Mouse (Mus musculus) kidney, postnatal 0 days (tissue): ENCODE results near the gene Emilin2. TPM values are rescaled to one million over a fixed set of nuclear protein-coding genes. Genes with fewer than 3 reads are reported as not detected.

ENCODE experiments used
- ATAC-seq: fragments of 200-750 bp; cut with Nextera tagmentation; replicated peaks from 2 replicates; pipeline ENCODE4 v1.8.0; 2017; ENCODE audit warnings: low read depth, moderate number of reproducible peaks, moderate TSS enrichment, moderate library complexity; ENCODE audit not compliant: low FRiP score
- DNase-seq: peaks from one replicate; pipeline ENCODE4 v3.0.0-alpha.2; 2016; ENCODE audit warnings: low spot score
- H3K27ac ChIP-seq: fragments of 300-500 bp; sonication (generic); 2 replicates; pipeline ENCODE4 v1.5.1; 2014; ENCODE audit warnings: mild to moderate bottlenecking
- H3K27me3 ChIP-seq: fragments of 300-500 bp; sonication (generic); 2 replicates; pipeline ENCODE4 v1.6.1; 2014; ENCODE audit warnings: low read length, mixed read lengths; ENCODE audit not compliant: insufficient read depth
- H3K36me3 ChIP-seq: fragments of 300-500 bp; sonication (generic); 2 replicates; pipeline ENCODE4 v1.6.1; 2014; ENCODE audit warnings: low read length, mixed read lengths; ENCODE audit not compliant: insufficient read depth
- H3K4me1 ChIP-seq: fragments of 300-500 bp; sonication (generic); replicated peaks from 2 replicates; pipeline ENCODE4 v1.6.1; 2014; ENCODE audit warnings: antibody characterized with exemption, low read length, mixed read lengths; ENCODE audit not compliant: insufficient read depth
- H3K4me2 ChIP-seq: fragments of 300-500 bp; sonication (generic); 2 replicates; pipeline ENCODE4 v1.6.1; 2014; ENCODE audit warnings: mild to moderate bottlenecking, low read length, moderate library complexity, mixed read lengths
- H3K4me3 ChIP-seq: fragments of 300-500 bp; sonication (generic); replicated peaks from 2 replicates; pipeline ENCODE4 v1.5.1; 2014; ENCODE audit warnings: low read depth, low read length
- H3K9ac ChIP-seq: fragments of 300-500 bp; sonication (generic); 2 replicates; pipeline ENCODE4 v1.6.1; 2014; ENCODE audit warnings: low read depth, low read length
- H3K9me3 ChIP-seq: fragments of 300-500 bp; sonication (generic); replicated peaks from 2 replicates; pipeline ENCODE4 v1.6.1; 2016; ENCODE audit warnings: low read length, inconsistent platforms, mixed read lengths
- CTCF ChIP-seq: IDR thresholded peaks from 2 replicates; pipeline ENCODE4 v1.5.1; 2016; ENCODE audit warnings: antibody characterized with exemption, low read depth, mild to moderate bottlenecking, moderate library complexity
- WGBS: fragments of 180-500 bp; shearing (Covaris S2); extraction: QIAGEN DNeasy Blood & Tissue Kit; methylation state at CpG from one replicate; pipeline ENCODE4 v1.1.7; 2014; 5-methylcytosine and 5-hydroxymethylcytosine counted together
- polyA plus RNA-seq: library from polyadenylated mRNA; unstranded; fragments of >200 nt; fragmentation: Nextera tagmentation; extraction: Ambion mirVana; gene quantifications from 2 replicates; pipeline ENCODE4 v1.2.1, GENCODE M21; 2015

Emilin2 gene
- polyA plus RNA-seq, 1 experiment from 2014 or later = 2.4 TPM

DNA sequence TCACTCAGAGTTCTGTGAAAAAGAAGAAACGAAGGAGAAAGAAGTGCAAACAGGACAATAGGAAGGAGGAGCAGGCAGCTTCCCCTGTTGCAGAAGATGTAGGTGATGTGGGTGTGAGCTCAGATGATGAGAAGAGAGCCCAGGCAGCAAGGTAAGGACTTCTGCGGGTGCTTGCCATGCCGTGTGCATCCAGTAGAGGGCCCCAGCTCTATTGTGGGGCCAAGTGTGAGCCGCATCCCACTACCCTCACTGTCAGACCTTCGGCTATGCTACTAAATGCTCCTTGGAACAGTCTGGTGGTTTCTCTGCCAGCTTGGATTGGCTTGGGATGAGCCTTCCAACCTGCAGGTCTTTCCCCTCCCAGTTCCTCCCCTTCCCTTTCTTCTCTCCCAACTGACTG, 86.7 kb downstream of the Emilin2 start:
- DNase-seq (no peak), ATAC-seq (no peak)
- no peaks in the 10 kb centered on the region for H3K27me3 ChIP-seq
- WGBS = 40% methylated on average over 5 of the region's 5 CpGs
- H3K4me2 ChIP-seq = no peak overlapping the region
- no peak overlapping the region for H3K4me3 ChIP-seq
- no peak overlapping the region for H3K9ac ChIP-seq
- H3K27ac ChIP-seq = no peak overlapping the region
- peaks cover 16% of the 10 kb centered on the region for H3K36me3 ChIP-seq
- TF ChIP-seq CTCF = peak; percentile 62
- H3K4me1 ChIP-seq = no peaks in the 10 kb centered on the region
- H3K9me3 ChIP-seq = no peaks in the 10 kb centered on the region

DNA sequence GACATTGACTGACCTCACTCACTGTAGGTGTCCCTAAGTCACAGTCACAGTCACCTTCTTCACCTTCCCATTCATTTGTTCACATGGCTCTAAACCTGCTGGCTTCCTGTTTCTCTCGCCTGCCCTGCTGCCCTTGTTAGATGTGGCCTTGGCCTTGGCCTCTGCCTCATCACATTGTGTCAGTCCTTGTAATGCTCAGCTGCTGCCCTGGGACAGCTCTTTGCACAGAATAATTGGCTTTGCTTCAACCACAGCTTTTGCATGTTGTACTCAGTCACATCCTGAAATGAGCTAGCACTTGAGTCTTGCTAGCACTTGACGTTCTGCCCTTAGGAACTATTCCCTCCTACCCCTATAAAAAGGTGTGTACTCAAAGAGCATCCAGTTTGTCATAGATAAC, 87.3 kb downstream of the Emilin2 start:
- Histone ChIP-seq H3K9me3 (no peaks in the 10 kb centered on the region), H3K4me3 (no peak overlapping the region), H3K4me2 (no peak overlapping the region), H3K4me1 (no peaks in the 10 kb centered on the region), H3K27me3 (no peaks in the 10 kb centered on the region), H3K36me3 (peaks cover 16% of the 10 kb centered on the region), H3K9ac (no peak overlapping the region), H3K27ac (no peak overlapping the region)
- ATAC-seq = no peak
- no peak for DNase-seq
- no peak for TF ChIP-seq CTCF
- WGBS = 51% methylated on average over 2 of the region's 2 CpGs

DNA sequence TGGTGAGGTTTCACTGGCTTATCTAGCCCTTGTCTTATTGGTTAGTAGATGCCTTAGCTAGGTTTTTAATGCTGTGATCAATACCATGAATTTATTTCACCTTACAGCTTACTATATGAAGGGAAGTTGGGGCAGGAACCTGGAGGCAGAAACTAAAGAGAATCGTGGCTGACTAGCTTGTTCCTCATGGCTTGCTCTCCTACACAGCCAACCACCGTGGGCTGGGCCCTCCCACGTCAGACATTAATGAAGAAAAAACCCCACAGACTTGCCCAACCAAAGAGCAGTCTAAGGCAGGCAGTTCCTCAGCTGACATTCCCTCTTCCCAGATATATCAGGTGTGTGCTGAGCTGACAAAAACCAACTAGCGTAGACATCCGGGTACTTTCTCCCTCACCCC, 88.1 kb downstream of the Emilin2 start:
- H3K36me3 ChIP-seq = peaks cover 16% of the 10 kb centered on the region
- 46% methylated on average over 5 of the region's 5 CpGs for WGBS
- TF ChIP-seq CTCF = no peak

DNA sequence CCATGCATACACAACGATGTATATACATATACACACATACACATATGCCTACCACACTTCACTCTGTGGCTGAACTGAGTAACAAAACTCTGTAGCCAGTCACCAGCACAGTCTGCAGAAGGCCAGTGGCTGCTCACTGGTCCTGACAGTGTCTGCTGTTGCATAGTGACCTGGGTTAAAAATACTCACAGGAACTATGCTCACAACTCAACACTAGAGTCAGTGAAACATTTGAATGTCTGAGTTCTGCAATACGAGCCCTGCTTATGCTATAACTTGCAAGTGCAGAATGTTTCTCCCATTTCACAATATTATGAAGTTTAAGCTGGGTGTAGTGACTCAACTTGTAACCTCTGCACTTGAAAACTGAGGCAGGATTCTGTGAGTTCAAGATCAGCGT, 90.4 kb downstream of the Emilin2 start:
- no peak for TF ChIP-seq CTCF
- Histone ChIP-seq H3K27ac (no peak overlapping the region), H3K4me3 (no peak overlapping the region), H3K27me3 (no peaks in the 10 kb centered on the region), H3K36me3 (peaks cover 16% of the 10 kb centered on the region), H3K9ac (no peak overlapping the region), H3K9me3 (no peaks in the 10 kb centered on the region), H3K4me2 (no peak overlapping the region), H3K4me1 (no peaks in the 10 kb centered on the region)
- DNase-seq = no peak
- ATAC-seq = no peak
- WGBS = 85% methylated on average over 3 of the region's 3 CpGs

More for the DNA sequence above, 88.1 kb downstream of the Emilin2 start:
- Histone ChIP-seq H3K27ac (no peak overlapping the region), H3K4me1 (no peaks in the 10 kb centered on the region), H3K4me3 (no peak overlapping the region), H3K27me3 (no peaks in the 10 kb centered on the region), H3K4me2 (no peak overlapping the region), H3K9me3 (no peaks in the 10 kb centered on the region), H3K9ac (no peak overlapping the region)
- no peak for DNase-seq
- 0 out of 2 replicates have a peak, but pooled peaks have one; percentile 54 for ATAC-seq

DNA sequence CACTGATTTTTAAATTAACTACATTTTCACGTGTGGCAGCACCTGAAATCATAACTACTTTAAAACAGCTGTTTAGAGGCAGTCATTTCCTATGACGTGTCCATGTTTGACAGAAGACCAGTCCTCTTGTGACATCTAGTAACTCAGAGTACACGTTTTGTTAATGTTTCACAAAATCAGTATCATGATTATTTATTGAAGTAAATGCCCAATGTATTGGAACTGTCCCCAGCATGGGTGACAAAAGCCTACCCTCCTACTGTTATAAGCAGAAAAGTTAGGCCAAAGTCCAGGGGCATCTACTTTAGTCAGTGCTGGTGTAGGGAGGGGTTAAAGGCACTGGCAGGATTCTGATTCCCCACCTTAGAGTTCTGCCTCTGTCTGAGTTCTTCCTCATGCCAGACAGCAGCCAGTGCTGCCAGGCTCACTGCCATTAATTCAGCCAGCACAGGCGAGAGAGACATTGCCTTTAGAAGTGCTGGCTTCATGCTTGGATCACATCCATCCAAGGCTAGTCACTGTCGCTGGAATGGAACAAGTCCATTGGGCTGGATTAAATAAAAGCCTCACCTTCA, 94.6 kb downstream of the Emilin2 start:
- DNase-seq (no peak), ATAC-seq (no peak)
- Histone ChIP-seq H3K9me3 (no peaks in the 10 kb centered on the region), H3K36me3 (peaks cover 4% of the 10 kb centered on the region; the same call in 1 of the 2 replicates), H3K4me2 (no peak overlapping the region), H3K27me3 (no peaks in the 10 kb centered on the region), H3K4me3 (no peak overlapping the region), H3K27ac (no peak overlapping the region), H3K9ac (no peak overlapping the region), H3K4me1 (no peaks in the 10 kb centered on the region)
- TF ChIP-seq CTCF = no peak
- 84% methylated on average over 5 of the region's 5 CpGs for WGBS

DNA sequence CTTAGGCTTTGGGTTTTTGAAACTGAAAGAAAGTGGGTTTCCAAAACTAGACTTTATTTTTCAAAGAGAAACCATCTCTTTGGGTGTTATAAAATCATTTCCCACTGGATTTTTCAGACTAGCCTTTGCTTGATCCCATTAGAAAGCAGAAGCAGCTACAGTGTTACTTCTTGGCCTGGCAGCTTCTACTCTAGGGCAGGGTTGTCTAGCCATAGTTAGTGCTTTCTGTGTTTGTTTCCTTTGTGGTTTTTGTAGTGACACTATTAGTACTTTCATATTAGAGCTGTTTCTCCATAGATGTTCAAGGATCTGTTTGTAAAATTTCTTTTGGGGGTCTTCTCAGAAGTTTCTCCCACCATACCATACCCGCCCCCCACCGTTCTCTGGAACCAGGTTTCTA, 95.5 kb downstream of the Emilin2 start:
- no peak for ATAC-seq
- Histone ChIP-seq H3K4me1 (no peaks in the 10 kb centered on the region), H3K27me3 (no peaks in the 10 kb centered on the region), H3K36me3 (peaks cover 4% of the 10 kb centered on the region; the same call in 1 of the 2 replicates), H3K27ac (no peak overlapping the region), H3K4me2 (no peak overlapping the region), H3K9me3 (no peaks in the 10 kb centered on the region), H3K9ac (no peak overlapping the region), H3K4me3 (no peak overlapping the region)
- DNase-seq = no peak
- WGBS = 65% methylated on average over 2 of the region's 2 CpGs
- TF ChIP-seq CTCF = no peak
